Mouse (Mus musculus): Measurements from ENCODE around the gene Mrpl53.

Gene Mrpl53

DNA sequence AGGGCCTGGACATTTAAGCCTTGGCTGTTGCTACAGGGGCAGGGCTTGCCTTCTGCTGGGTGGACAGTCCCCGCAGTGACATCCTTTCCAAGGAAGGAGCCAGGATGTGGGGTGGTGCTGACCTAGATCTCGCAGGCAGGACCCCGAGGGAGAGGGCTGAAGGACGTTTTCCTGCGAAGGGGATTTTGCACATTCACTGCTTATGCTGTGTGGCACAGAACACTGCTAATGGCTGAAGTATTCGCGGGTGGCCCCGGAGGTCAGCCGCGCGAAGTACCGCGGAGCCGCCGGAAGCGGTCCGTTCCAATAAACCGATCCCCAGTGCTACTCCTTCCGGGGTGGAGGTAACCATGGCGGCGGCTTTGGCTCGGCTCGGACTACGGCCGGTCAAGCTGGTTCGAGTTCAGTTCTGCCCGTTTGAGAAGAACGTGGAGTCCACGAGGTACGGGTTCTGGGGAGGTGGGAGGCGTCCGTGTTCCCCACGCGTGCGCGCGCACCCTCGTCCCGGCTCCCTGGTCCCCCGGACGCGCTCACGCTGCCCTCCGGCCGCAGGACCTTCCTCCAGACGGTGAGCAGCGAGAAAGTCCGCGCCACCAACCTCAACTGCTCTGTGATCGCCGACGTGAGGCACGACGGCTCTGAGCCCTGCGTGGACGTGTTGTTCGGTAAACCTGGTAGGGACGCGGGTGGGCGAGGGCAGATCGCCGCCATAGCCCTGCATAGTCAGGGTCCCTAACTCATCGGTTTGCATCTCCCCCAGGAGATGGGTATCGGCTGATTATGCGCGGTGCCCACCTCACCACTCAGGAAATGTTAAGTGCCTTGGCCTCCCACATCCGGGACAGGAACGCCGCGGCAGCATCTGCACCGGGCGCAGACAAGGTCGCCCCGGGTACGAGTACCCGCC, at the start of gene Mrpl53:
Gene Mrpl53, plus strand, starts transcription at position 279 of the 907 bp plus-strand sequence.
- TF ChIP-seq GATA4 (IDR thresholded peaks at IDR 0.05; ENCODE audit: insufficient replicate concordance, low read length): peak; percentile 4; the same call in 1 of the 2 replicates

DNA sequence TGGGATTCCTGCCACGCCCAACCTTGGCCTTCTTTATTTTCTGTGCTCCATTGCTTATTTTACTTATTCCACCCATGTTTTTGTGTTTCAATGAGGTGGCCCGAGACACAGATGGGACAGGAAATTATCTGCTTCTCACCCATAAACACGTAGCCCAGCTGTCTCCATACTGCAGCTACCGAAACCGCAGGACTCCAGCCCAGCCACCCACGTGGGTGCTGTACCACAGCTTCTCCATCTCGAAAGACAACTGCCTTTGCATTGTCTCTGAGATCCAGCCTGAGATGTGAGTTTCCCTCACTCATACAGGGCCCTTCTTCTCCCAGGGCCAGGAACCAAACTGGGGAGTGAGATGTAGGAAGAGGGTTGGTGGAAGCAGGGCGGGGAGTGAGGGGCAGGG, 42.8 kb upstream of the Mrpl53 start:
- TF ChIP-seq GATA4 (IDR thresholded peaks at IDR 0.05; ENCODE audit: insufficient replicate concordance, low read length): no peak

DNA sequence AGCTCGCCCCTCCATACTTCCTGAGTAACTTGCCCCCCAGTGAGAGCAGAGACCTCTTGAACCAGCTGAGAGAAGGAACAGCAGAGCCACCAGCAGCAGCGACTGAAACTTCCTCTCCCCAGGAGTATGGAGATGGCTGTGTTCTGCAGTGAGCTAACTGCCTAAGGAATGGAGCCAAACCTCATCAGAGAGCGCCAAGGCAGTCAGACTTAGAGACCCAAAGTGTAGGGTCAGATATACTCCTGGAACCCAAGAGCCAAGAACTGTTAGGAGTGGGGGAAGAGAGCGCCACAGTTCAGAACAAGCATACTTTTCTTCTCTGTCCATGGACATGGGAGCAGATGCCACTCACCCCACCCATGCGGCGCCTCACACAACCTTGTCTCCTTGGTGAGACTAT, 42.4 kb upstream of the Mrpl53 start:
- TF ChIP-seq GATA4 (IDR thresholded peaks at IDR 0.05; ENCODE audit: insufficient replicate concordance, low read length): no peak

DNA sequence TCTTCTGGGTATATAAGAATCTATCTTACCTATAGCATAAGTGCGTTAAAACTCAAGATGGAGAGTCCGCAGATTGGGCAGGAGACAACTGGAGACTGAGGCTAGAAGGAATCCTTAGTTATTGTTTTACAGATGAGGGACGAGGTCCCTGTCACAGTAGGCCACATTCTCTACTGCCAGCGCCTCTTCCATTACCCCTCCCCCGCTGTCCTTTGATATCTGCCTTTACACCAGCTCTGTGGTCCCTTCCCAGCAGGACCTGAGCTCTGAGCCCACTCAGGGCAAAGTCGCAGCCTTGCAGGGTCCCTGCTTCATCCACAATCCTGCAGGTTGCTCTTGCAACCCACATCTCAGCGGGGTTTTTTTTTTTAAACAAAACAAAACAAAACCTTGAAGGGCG, 40.6 kb upstream of the Mrpl53 start:
- no peak for TF ChIP-seq GATA4 (IDR thresholded peaks at IDR 0.05; ENCODE audit: insufficient replicate concordance, low read length)

DNA sequence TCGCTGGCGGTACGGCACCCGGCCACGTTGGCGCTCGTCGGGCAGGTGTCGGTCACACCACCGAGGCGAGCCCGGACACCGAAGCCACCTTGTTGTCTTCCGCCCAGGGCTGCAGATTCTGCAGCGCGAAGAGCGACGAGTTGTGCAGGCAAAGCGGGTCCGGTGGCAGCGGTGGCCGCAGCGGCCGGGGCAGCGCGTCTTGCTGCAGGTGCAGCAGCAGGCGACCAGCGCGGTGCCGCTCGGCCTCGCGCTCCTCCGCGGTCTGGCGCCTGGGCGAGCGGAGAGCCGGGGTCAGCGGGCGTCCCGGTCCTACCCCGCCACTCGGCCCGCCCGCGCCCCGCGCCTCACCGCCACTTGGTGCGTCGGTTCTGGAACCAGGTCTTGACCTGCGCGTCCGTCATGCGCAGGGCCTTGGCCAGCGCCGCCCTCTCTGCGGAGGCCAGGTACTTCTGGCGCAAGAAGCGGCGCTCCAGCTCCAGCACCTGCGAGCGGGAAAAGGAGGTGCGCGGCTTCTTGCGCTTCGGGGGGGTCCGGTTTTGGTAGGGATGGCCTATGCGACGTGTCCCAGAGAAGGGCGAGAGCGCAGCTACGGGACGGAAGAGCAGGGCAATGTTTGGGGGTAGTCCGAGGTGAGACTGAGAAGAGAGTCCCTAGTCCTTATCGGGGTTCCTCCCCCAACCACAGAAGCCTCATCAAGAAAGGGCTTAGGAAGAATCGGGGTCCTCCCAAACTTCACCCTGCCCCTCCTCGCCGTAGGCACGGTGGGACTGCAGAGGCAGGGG, 39.9 kb upstream of the Mrpl53 start:
- no peak for TF ChIP-seq GATA4 (IDR thresholded peaks at IDR 0.05; ENCODE audit: insufficient replicate concordance, low read length)

DNA sequence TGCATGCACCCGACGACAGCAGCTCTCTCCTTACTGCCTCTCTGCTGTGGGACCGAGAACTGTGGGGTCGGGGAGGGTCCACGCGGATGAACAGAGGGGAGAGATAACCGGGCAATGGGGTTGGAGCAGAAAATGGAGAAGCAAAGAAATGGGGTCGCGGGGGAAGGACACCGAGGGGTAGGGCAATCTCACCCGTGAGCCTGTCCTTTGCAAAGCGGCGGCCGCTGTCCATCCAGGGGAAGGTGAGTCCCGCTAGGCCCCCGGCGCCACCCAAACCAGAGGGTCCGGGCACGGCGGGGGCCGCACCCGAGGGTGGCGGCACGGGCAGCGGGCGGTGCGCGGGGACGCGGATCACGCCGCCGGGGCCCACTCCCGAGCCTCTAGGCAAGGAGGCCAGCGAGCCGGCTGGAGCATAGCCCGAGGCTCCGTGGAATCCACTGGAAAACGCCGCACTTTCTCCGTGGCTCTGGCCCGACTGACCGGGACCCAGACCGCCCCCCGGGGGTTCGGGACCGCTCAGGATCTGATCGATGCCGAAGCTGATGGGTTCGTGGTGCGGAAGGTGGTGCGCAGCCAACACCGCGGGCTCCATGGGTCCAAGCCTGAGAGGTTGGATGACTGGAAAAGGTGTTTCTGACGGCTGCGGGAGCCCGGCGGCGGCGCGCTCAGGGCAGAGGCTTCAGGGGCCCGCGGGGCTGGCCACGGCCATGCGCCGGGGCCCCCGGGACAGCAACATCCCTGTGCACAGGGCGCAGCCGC, 39.2 kb upstream of the Mrpl53 start:
- TF ChIP-seq GATA4 (IDR thresholded peaks at IDR 0.05; ENCODE audit: insufficient replicate concordance, low read length): no peak

DNA sequence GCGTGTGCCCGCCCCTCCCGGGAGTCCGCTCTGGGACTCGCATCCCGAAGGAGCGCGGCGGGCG, 38.8 kb upstream of the Mrpl53 start, which contains the start of gene Tlx2:
Gene Tlx2, minus strand, starts transcription at position 47 of the 64 bp plus-strand sequence.
- TF ChIP-seq GATA4 (IDR thresholded peaks at IDR 0.05; ENCODE audit: insufficient replicate concordance, low read length): no peak

DNA sequence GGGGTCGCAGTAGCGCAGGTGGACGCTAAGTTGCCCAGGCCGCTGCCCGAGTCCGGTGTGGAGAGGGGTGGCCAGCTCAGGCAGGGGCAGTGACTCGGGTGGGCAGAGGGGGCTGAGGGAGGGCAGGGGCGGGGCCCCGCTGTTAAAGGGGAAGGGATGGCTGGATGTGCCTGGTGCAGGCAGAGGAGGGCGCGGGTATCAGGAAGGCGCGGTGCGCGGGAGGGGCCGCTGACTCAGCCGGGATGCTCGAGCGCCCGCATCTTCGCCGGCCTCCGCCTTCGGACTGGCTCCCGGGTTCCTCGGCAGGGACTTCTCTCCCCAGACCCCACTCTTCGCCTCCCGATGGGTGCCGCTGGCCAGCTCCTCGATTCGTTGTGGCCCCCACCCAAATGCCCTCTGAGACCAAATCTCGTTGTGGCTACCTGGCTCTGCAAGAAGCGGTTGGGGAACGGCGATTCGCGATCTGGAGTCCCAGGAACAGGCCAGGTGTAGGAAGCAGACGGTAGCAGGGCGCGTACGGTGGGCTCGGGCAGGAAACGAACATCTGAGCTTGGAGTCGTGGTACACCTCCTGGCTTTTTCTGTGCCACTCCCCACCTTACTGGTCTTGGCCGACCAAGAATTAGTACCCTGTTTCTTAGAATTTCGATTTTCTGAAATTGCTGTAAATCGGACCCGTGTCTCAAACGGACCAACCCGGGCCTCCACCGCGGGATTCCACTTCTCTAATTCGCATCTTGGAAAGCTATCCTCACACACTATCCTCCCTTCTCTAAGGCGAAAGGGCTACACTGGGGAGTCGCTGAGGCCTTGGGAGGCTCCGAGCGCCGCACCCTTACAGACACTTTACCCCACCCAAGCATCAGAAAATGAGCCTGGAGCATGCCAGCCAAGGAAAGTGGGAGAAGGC, 38.3 kb upstream of the Mrpl53 start:
- TF ChIP-seq GATA4 (IDR thresholded peaks at IDR 0.05; ENCODE audit: insufficient replicate concordance, low read length): no peak

DNA sequence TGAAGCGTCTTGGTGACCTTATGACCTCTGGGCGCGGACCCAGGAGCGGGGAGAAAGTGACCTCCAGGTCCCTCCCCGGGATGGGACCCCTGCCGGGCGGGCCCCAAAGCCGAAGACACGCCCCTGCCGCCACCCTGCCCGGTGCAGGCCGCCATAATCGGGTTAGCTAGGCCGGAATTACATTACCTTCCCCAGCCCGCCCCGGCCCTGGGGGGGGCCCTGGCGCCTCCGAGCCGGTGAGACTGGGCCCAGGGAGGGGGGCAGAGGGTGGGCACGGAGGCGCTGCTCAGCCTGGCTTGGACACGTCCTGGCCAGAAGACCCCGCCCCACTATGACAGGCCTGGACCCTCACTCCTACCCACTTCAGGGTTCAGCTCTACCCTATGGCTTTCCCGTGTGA, 37.6 kb upstream of the Mrpl53 start:
- TF ChIP-seq GATA4 (IDR thresholded peaks at IDR 0.05; ENCODE audit: insufficient replicate concordance, low read length): no peak

DNA sequence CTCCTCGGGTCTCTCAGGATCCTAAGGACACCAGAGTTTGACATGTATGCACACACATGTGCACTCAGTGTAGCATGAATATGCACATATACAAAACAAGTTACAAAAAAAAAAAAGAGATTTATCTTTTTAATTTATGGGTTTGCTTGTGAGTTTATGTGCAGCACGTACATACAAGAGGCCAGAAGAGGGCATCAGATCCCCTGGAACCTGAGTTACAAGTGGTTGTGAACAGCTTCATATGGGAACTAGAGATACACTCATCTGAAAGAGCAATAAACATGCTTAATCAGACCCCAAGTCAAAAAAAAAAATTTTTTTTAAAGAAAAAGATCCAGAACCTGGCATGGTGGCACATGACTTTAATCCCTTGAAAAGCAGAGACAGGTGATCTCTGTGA, 33.9 kb upstream of the Mrpl53 start:
- no peak for TF ChIP-seq GATA4 (IDR thresholded peaks at IDR 0.05; ENCODE audit: insufficient replicate concordance, low read length)

DNA sequence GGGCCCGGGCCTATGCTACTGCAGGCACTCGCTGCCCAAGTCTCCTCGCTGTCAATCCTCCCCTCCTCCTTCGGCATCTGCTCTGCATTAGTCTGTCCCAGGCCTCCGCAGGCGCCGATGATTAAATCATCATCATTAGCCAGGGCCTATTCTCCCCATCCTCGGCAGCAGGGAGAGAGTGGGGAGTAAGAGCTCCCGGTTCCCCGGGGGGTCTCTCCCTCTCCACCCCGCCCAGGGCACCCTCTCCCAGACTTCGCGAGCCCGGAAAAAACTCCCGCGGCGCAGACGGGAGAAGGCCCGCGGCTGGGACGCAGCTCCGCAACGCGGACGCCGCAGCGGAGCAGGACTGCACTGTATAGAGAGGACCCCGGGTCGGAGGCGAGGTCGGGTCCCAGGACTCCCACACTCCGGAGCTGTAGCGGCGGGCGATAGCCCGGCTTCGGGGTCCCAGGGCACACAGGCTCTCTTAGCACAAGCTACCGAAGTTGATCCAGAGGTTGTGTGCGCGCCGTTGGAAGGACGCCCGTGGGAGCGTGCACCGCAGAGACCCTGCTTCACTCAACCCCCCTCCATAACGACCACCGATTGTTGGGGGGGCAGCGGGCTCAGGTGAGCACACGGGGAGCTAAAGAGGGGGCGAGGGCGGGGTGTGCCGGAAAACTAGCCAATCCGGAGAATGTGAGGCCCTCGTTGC, 31.1 kb upstream of the Mrpl53 start, which contains the start of gene Pcgf1:
Gene Pcgf1, plus strand, starts transcription at position 240 of the 694 bp plus-strand sequence.
- TF ChIP-seq GATA4 (IDR thresholded peaks at IDR 0.05; ENCODE audit: insufficient replicate concordance, low read length): no peak

DNA sequence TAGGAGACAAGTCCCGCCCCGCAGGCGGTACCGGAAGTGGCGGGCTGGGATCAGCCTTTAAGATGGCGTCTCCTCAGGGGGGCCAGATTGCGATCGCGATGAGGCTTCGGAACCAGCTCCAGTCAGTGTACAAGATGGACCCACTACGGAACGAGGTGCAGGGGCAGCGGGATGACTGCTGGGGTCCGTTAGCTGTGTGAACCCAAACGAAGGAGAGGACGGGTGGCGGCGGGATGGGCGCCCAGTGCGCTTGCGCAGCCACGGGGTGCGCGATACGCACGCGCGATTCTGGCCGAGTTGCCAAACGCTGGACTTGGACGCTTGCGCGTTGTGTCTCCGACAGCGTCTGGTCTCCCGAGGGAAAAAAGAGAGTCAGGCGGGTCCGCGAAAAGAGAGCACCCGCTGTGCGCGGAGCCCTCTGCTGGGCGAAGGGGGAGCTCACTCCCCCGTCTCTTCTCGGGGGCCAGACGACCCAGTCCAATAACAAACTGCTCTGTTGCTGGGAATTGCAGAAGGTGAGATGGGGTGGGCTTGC, 30.4 kb upstream of the Mrpl53 start:
- TF ChIP-seq GATA4 (IDR thresholded peaks at IDR 0.05; ENCODE audit: insufficient replicate concordance, low read length): peak; percentile 99; the same call in 1 of the 2 replicates

DNA sequence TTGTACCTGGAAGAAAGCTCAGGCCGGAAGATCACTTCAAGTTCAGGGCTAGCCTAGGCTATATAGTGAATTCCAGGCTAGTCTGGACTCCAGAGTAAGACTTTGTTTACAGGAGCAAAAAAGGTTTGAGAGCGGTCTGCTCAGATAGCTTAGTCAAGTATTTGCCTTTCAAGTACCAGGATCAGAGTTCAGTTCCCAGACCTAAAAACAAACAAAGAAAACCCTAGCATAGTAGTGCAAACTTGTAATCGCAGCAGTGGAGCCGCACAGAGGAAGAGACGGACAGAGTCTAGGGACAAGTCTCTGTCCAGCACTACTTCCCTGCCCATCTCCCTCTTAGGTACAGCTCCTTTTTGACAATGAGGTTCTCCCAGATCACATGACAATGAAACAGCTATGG, 28.6 kb upstream of the Mrpl53 start:
- no peak for TF ChIP-seq GATA4 (IDR thresholded peaks at IDR 0.05; ENCODE audit: insufficient replicate concordance, low read length)

DNA sequence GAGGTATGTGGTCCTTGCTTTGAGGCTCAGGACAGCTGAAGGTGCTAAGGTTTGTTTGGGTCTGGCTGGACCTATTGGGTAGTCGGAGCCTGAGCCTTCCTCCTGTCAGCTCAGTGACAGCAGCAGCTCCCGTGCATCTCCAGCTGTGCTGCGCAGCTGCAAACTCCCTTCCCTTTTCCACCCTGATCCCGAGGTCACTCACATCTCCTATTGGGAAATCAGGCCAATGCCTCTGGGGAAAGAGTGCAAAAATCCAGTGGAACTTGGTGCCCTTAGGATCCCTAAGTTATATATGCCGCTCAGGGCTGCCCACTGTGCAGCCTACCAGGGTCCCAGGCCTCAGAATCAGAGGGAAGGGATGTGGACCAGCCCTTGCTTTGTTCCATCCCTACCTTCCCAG, 25.3 kb upstream of the Mrpl53 start:
- no peak for TF ChIP-seq GATA4 (IDR thresholded peaks at IDR 0.05; ENCODE audit: insufficient replicate concordance, low read length)

All from liver, adult (tissue).